Mouse (Mus musculus): ENCODE results near the gene Celsr2.
A peak's percentile ranks its signal among the peaks of the same experiment; 100 is the strongest.

Celsr2 gene

GRCm38 (mm10) chr3:108414857-108415830 lies at the start of gene Celsr2:
Celsr2 (minus strand) TSS chr3:108415552.
- no peak for DNase-seq

GRCm38 (mm10) chr3:108458866-108459265 lies 43.5 kb upstream of the Celsr2 start:
- no peak for DNase-seq

- no peak for DNase-seq
Measured at GRCm38 (mm10) chr3:108458380-108458779, 43.0 kb upstream of the Celsr2 start.

GRCm38 (mm10) chr3:108454172-108454571 lies 38.8 kb upstream of the Celsr2 start:
- no peak for DNase-seq

GRCm38 (mm10) chr3:108451969-108452368 lies 36.6 kb upstream of the Celsr2 start:
- no peak for DNase-seq

GRCm38 (mm10) chr3:108445366-108445705 lies 30.0 kb upstream of the Celsr2 start:
- DNase-seq: no peak

- peak; percentile 92 for DNase-seq
Measured at GRCm38 (mm10) chr3:108444698-108445365, 29.5 kb upstream of the Celsr2 start, which contains the start of gene Sars. Sars (minus strand) TSS chr3:108445209.

- DNase-seq: peak; percentile 56
Measured at GRCm38 (mm10) chr3:108444029-108444428, 28.7 kb upstream of the Celsr2 start.

- DNase-seq: no peak
Measured at GRCm38 (mm10) chr3:108436380-108436714, 21.0 kb upstream of the Celsr2 start.

GRCm38 (mm10) chr3:108435701-108436379 lies 20.5 kb upstream of the Celsr2 start:
- DNase-seq: no peak

GRCm38 (mm10) chr3:108433881-108434495 lies 18.6 kb upstream of the Celsr2 start:
- DNase-seq: no peak

GRCm38 (mm10) chr3:108433188-108433880 lies 18.0 kb upstream of the Celsr2 start:
- no peak for DNase-seq

- DNase-seq: peak; percentile 53
Measured at GRCm38 (mm10) chr3:108432542-108433187, 17.3 kb upstream of the Celsr2 start.

- DNase-seq: no peak
Measured at GRCm38 (mm10) chr3:108425624-108426018, 10.3 kb upstream of the Celsr2 start.

- DNase-seq: no peak
Measured at GRCm38 (mm10) chr3:108424944-108425623, 9.7 kb upstream of the Celsr2 start.

GRCm38 (mm10) chr3:108423844-108424801 lies 8.8 kb upstream of the Celsr2 start:
- peak; percentile 68 for DNase-seq

- peak; percentile 59 for DNase-seq
Measured at GRCm38 (mm10) chr3:108423006-108423405, 7.7 kb upstream of the Celsr2 start.

- DNase-seq: peak; percentile 87
Measured at GRCm38 (mm10) chr3:108415831-108416223, 475 bp upstream of the Celsr2 start.

- no peak for DNase-seq
Measured at GRCm38 (mm10) chr3:108413634-108414360, 1.6 kb downstream of the Celsr2 start.
